10 mouse cellular contexts compared by ENCODE assay signal in genomic region chr3:58469655-58470437, GRCm38 (mm10). TPM values are rescaled to one million over a fixed set of nuclear protein-coding genes. Genes with fewer than 3 reads are reported as not detected.
DNase-seq lines count a peak whose midpoint lies in the region; ATAC-seq and TF ChIP-seq lines count a peak whose summit lies in the region.
"Had no signal": no experiment of that assay in that cellular context is flagged by ENCODE, and none has a peak within 500 bp of the region (broad histone marks: within the 10 kb centered on the region; RNA-seq: fewer than 3 reads in every experiment).

No protein-coding gene starts in this region.

- H3K27ac ChIP-seq in heart, adult 2 months: no peak overlapping the region
- H3K27ac ChIP-seq in hindbrain, postnatal 0 days: no peak overlapping the region
- H3K27ac ChIP-seq: hindbrain, embryonic 10.5 days; midbrain, embryonic 12.5 days had no signal

- no peak for TF ChIP-seq EP300 in heart, adult 2 months (IDR thresholded peaks at IDR 0.05; ENCODE audit: insufficient read depth, low read depth, low read length)

- DNase-seq in heart, adult 8-10 months (ENCODE audit: low spot score): peak; percentile 16
- no peak for DNase-seq in heart, adult 2 months
- DNase-seq in MEL-GATA-1-ER (ENCODE audit: extremely low read depth, low read depth): peak; percentile 78
- DNase-seq in gonadal fat pad, adult 2 months (ENCODE audit: low read depth): peak; percentile 42
- DNase-seq in frontal cortex, postnatal 25 days (ENCODE audit: low spot score in 2 of 2): no peak
- no peak for DNase-seq in frontal cortex, postnatal 14 days (ENCODE audit: low spot score in 2 of 2)
- no peak for DNase-seq in hindbrain, postnatal 0 days (ENCODE audit: low spot score)

- no peak overlapping the region for H3K9ac ChIP-seq in heart, adult 2 months (ENCODE audit: low read depth, low read length)
- no peak overlapping the region for H3K9ac ChIP-seq in hindbrain, postnatal 0 days (replicated peaks; ENCODE audit: low read length)
- H3K9ac ChIP-seq: midbrain, embryonic 12.5 days had no signal

- H3K79me2 ChIP-seq in heart, adult 2 months (replicated peaks; ENCODE audit: control insufficient read depth, insufficient read depth, low read length): no peaks in the 10 kb centered on the region

- H3K4me2 ChIP-seq in hindbrain, postnatal 0 days (ENCODE audit: low read depth, low read length): no peak overlapping the region
- H3K4me2 ChIP-seq: midbrain, embryonic 12.5 days had no signal

- peak; percentile 83 for ATAC-seq in megakaryocyte progenitor cell, adult 5-6 weeks (replicated peaks; ENCODE audit: poor library complexity)
- ATAC-seq in hindbrain, postnatal 0 days: no peak

- H3K4me1 ChIP-seq in heart, adult 2 months (ENCODE audit: control insufficient read depth, insufficient read depth, low read length): no peaks in the 10 kb centered on the region; the same call in 1 of the 2 replicates
- no peaks in the 10 kb centered on the region for H3K4me1 ChIP-seq in hindbrain, postnatal 0 days (ENCODE audit: insufficient read depth, low read length)
- H3K4me1 ChIP-seq: hindbrain, embryonic 10.5 days; midbrain, embryonic 12.5 days had no signal

- H3K9me3 ChIP-seq in hindbrain, postnatal 0 days (ENCODE audit: low read length): no peaks in the 10 kb centered on the region
- H3K9me3 ChIP-seq: hindbrain, embryonic 10.5 days; midbrain, embryonic 12.5 days had no signal

- WGBS in heart, adult 2 months: 27% methylated on average over 9 of the region's 9 CpGs
- WGBS in hindbrain, postnatal 0 days: 85% methylated on average over 9 of the region's 9 CpGs

- no peak for TF ChIP-seq POLR2A in heart, adult 2 months (IDR thresholded peaks at IDR 0.05; ENCODE audit: insufficient read depth, low read depth, low read length)

- intact Hi-C loops in heart, adult 2 months (cut with DNase I): no loop called here

- H3K27me3 ChIP-seq in heart, adult 2 months (ENCODE audit: control insufficient read depth, insufficient read depth, low read length): no peaks in the 10 kb centered on the region
- H3K27me3 ChIP-seq in hindbrain, postnatal 0 days (ENCODE audit: insufficient read depth, low read length): no peaks in the 10 kb centered on the region
- H3K27me3 ChIP-seq: midbrain, embryonic 12.5 days had no signal

- TF ChIP-seq CTCF in heart, adult 2 months (IDR thresholded peaks at IDR 0.05): no peak
- no peak for TF ChIP-seq CTCF in hindbrain, postnatal 0 days (IDR thresholded peaks at IDR 0.05; ENCODE audit: low read depth)

- no peak overlapping the region for H3K4me3 ChIP-seq in heart, adult 2 months
- no peak overlapping the region for H3K4me3 ChIP-seq in hindbrain, postnatal 0 days (ENCODE audit: low read length)
- H3K4me3 ChIP-seq: hindbrain, embryonic 10.5 days; midbrain, embryonic 12.5 days had no signal

- H3K36me3 ChIP-seq in heart, adult 2 months (ENCODE audit: control insufficient read depth, insufficient read depth, low read length): no peaks in the 10 kb centered on the region
- H3K36me3 ChIP-seq in hindbrain, postnatal 0 days (ENCODE audit: insufficient read depth, low read length): no peaks in the 10 kb centered on the region
- H3K36me3 ChIP-seq: hindbrain, embryonic 10.5 days; midbrain, embryonic 12.5 days had no signal

RNA-seq across cellular contexts. Expression of gene Tsc22d2, which starts 55.3 kb away (rescaled TPM):
- total RNA-seq in heart, adult 8-10 months (2022): 10 to 100 TPM; 18.5 to 26.6 (median 22.1) TPM
- total RNA-seq in heart, adult 2 months (2021): 10 to 100 TPM; 22.9 to 26.8 TPM
- 7.3 and 8.3 TPM in 2 replicates for polyA plus RNA-seq in heart, adult 2 months (2012; rRNA removed)
- polyA plus RNA-seq in gonadal fat pad, adult 2 months (2012; rRNA removed): 12.8 and 17.0 TPM in 2 replicates
- total RNA-seq in megakaryocyte progenitor cell, adult 5-6 weeks (2015): 15.8 and 17.3 TPM in 2 replicates
- 8.5 and 11.4 TPM in 2 replicates for total RNA-seq in megakaryocyte progenitor cell, adult 5-6 weeks (2017)
- 39.0 and 40.4 TPM in 2 replicates for total RNA-seq in hindbrain, postnatal 0 days (2014; rRNA removed)
- polyA plus RNA-seq in hindbrain, postnatal 0 days (2015; fragmentation: Nextera tagmentation; extraction: Ambion mirVana): 10.3 and 10.4 TPM in 2 replicates

RNA-seq across cellular contexts. Expression of gene Eif2a, which starts 55.8 kb away (rescaled TPM):
- total RNA-seq in heart, adult 8-10 months (2022): 10 to 100 TPM; 35.5 to 36.8 (median 35.8) TPM
- total RNA-seq in heart, adult 2 months (2021): 10 to 100 TPM; 32.0 to 42.0 TPM
- 9.3 and 27.5 TPM in 2 replicates for polyA plus RNA-seq in heart, adult 2 months (2012; rRNA removed)
- polyA plus RNA-seq in gonadal fat pad, adult 2 months (2012; rRNA removed): 13.1 and 15.0 TPM in 2 replicates
- total RNA-seq in megakaryocyte progenitor cell, adult 5-6 weeks (2015): 173 and 174 TPM in 2 replicates
- 94.7 and 102 TPM in 2 replicates for total RNA-seq in megakaryocyte progenitor cell, adult 5-6 weeks (2017)
- 36.9 and 38.9 TPM in 2 replicates for total RNA-seq in hindbrain, postnatal 0 days (2014; rRNA removed)
- polyA plus RNA-seq in hindbrain, postnatal 0 days (2015; fragmentation: Nextera tagmentation; extraction: Ambion mirVana): 33.7 and 38.3 TPM in 2 replicates

RNA-seq across cellular contexts. Expression of gene Serp1, which starts 55.8 kb away (rescaled TPM):
- 10 to 100 TPM in 2 of 4 experiments, 1 to 10 TPM in 2; 8.8 to 14.1 (median 9.6) TPM for total RNA-seq in heart, adult 8-10 months (2022)
- total RNA-seq in heart, adult 2 months (2021): 10 to 100 TPM; 12.2 to 12.3 TPM
- polyA plus RNA-seq in heart, adult 2 months (2012; rRNA removed): 6.8 and 9.0 TPM in 2 replicates
- 47.8 and 69.9 TPM in 2 replicates for polyA plus RNA-seq in gonadal fat pad, adult 2 months (2012; rRNA removed)
- total RNA-seq in megakaryocyte progenitor cell, adult 5-6 weeks (2015): 130 and 146 TPM in 2 replicates
- 136 and 145 TPM in 2 replicates for total RNA-seq in megakaryocyte progenitor cell, adult 5-6 weeks (2017)
- total RNA-seq in hindbrain, postnatal 0 days (2014; rRNA removed): 49.9 and 58.7 TPM in 2 replicates
- 63.1 and 63.2 TPM in 2 replicates for polyA plus RNA-seq in hindbrain, postnatal 0 days (2015; fragmentation: Nextera tagmentation; extraction: Ambion mirVana)

Comparison
In these comparisons a context has a peak if more than half of its experiments do, and no peak if none do; other contexts are left out.
1. DNase-seq: peak in heart, adult 8-10 months (single experiment), MEL-GATA-1-ER (single experiment) and gonadal fat pad, adult 2 months (single experiment); none in heart, adult 2 months (0 of 2), frontal cortex, postnatal 25 days (0 of 2), frontal cortex, postnatal 14 days (0 of 2) and hindbrain, postnatal 0 days (single experiment).